Mouse (Mus musculus) thymus, postnatal 10 days (tissue): ENCODE data around the gene Rrnad1.

Experiments used
- DNase-seq, 2 experiments: peaks; one replicate each; pipeline ENCODE4 v3.0.0; 2021; ENCODE audit warnings: low spot score in 2 of 2

Rrnad1 gene

DNA sequence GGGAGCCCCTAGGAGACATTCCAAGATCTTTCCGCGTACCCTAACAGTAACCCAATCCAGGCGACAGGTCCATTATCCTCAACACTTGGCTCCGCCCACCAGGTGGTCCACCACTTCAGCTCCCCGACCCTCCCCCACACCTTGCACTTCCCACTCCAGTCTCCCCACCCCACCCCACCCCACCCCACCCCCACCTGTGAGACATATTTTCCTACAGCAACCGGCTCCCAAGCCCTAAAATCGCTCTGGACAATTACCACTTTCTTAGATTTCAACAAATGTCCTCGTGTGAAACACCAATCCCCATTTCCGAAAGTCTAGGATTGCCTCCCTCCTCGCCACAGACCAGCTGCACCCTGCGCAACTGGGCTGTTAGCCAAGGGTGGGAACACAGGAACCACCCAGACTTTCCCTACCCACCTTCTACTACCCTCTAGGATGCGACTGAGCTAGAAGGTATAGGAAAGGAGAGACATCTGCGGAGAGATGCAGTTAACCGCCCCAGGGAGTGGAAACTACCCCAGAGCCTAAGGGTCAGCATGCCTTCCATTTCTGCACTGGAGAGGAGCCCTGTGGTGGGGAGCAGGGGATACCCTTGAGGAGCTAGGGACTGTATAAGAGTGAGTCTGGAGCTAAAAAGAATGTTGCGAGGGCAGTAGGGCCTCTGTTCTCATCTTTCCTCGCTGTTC, 18.9 kb upstream of the Rrnad1 start:
- no peak for DNase-seq

DNA sequence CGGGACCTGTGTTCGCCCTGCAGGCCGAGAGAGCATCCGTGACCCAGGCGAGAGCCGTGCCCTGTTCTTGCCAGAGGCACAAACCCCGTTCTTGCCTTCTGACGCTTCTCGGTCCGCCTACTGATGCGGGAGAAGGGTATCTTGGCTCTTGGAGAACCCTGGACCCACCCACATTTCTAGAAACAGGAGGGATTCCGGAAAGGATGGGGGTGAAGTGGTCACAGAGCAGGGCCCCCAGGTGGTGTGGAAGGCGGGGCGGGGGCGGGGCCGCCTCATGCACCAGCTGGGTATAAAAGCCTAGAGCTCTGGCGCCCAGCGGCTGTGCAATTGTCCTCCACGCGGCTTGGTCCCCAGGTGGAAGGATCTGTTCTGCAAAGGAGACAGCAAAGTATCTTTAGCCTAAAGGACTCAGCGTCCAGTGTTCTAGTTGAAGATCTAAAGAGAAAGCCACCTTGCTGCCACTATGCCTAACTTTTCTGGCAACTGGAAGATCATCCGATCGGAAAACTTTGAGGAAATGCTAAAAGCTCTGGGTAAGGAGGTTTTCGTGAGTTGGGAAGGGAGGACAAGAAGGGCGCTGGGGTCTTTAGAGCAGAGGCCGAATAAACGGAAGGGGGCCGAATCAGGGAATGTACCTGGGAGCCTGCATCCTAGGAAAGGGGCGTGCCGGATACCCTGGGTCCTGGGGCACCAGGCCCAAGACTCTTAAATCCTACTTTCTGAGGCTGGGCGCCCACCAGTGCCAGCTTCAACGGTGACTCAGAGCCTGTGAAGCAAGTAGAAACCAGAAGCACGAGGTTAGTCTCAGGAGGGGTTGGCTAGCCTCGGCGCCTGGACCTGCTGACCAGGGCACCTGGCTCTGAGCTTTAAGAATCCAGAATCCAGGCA, 18.1 kb upstream of the Rrnad1 start, which contains the start of gene Crabp2:
Gene Crabp2 (plus strand): TSS at position 289 of the 888 bp plus-strand sequence.
- DNase-seq = no peak

DNA sequence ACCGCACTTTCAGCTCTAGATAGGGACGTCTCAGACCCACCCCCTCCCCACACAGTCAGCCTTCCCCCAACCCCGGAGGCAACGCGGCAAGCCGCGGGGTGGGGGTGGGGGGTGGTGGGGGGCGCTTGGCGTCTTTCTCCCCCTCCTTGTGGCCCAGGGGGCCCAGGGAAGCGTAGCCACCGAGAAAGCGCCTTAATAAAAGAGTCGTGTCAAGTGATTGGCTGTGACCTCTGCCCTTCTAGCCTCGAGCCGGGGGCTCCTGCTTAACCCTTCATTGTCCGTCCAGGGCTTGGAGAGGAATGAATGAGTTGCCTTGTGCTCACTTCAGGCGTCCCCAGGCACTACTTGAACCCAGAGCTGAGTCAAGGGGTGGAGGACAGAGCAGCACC, 17.3 kb upstream of the Rrnad1 start:
- DNase-seq = no peak

DNA sequence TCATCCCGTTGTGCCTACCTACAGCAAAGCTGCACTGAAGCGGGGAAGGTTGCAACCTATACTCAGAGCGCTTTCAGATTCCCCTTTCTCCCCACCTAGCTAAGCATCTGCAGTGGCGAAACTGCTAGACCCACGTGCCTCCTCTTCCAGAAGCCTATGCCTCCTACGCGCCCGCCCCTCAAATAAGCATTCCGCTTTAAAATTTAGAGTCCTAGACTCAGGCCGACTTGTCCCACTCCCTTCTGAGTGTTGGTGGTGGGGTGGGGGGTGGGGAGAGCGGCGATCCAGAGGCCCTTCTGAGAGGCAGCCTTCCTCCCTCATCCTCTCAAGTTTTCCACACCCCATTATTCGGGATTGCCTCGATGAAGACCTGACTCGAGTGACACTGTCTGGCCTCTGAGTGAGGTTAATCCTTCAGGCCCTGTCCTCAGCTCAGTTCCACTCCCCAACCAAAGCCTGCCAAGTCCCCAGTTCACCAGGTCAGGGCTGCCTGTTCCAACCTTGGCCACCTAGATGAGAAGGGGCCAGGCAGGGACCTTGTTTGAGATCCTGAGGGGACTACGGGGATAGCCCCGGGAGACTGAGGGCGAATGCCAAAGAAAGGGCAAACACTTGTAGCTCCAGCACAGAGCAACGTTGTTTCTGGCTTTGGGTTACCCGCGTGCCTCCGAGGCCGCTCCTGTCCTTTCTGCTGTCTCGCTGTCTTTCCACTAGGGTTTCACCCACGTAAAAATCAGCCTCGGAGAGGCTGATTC, 16.7 kb upstream of the Rrnad1 start:
- DNase-seq = no peak

DNA sequence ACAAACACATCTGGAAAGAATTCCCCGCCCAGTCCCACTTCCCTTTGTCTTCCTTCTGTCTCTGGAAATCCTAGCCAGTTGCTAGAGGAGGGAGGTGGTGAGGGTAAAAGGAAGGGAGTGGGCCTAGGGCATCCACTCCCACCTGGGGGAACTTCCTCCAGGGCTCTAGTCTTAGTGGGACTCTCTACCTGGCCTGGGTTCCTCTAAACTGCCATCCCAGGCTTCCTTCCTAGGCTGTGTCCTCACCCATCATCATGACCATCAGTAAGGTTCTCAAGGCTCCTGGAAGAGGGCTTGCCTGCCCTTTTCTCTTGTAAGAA, 16.0 kb upstream of the Rrnad1 start:
- no peak for DNase-seq

DNA sequence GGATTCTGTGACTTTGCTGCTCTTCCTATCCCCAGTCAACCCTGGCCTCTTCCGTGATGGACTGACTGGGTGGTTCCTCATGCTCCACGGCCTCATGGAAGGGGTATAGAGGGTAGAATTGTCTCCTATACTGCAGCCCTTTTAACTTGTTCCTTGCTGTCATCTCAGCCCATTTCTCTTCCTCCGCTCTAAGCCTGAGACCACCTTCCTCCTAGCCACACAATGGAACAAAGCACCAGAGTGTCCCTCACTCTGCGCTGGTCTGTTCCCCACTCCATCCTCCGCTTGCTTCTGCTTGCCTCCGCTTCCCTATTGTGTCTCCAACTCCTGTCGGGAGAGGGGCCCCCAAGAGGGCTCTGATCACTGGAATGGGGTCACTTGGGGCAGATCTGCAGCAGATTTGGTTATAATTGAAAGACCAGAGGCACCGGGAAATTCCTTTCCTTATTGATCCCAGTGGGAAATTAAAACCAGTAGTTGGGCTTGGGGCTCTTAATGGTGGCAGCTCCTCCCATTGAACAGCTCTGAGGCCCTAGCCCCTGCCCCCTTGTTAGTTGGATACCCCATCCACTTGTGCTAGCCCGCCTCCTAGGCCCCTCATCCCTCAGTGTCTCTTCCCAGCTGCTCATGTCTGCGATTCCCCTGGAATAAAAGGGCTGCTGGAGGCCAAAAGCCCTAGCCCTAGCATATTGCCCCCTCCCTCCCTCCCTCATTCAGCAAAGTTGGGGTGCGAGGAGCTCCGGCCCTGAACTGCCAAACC, 15.4 kb upstream of the Rrnad1 start:
- DNase-seq = no peak

DNA sequence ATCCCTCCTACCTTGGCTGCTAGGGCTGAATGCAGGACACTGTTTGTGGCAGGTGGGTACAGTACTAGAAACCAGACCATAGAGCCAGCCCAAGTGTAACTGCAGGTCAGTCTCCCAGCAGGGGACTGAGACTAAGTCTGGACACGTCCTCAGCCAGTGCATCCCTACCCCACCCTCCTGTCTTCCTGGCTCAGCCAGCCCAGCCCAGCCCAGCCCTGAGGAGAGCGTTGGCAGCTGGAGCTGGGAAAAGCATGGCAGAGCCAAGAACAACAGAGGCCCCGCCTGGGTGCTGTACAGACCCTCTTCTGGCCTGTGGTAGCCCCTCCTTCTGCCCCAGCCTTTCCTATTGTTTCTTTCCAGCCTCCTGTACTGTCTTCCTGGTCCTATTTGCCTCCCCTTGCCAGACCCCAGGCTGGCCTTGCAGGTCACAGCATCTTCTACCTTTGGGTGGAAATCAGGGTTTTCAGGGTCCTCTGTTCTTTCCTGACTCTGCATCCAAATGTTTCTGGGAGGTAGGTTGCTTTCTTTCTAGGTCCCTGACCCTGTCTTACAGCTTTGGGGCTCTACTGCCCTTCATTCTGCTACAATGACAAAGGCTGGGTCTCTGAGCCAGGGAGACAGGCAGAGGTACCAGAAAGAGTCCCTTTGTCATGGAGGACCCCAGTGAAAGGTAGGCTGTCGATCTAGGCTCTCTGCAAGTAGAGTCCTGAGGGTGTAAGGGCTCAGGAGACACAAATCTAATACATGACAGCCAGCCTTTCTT, 14.5 kb upstream of the Rrnad1 start:
- DNase-seq = no peak

DNA sequence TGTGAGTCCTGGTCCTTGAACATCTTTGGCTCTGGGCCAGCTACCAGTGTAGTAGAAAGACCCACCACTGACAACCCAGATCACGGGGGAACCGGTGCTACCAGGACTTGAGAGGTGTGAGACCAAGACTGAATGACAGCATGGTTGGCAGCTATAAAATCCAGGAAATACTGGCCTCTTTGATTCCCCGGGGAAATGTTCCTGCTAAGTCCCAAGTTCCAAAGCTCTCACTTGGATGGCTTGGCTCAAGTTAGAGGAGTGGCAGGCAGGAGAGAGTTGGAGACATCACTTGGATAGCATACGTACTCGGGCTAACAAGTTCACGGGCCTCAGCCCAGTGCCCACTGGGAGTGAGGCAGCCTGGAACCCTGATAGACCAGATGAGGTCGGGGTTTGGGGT, 13.1 kb upstream of the Rrnad1 start:
- DNase-seq = no peak

DNA sequence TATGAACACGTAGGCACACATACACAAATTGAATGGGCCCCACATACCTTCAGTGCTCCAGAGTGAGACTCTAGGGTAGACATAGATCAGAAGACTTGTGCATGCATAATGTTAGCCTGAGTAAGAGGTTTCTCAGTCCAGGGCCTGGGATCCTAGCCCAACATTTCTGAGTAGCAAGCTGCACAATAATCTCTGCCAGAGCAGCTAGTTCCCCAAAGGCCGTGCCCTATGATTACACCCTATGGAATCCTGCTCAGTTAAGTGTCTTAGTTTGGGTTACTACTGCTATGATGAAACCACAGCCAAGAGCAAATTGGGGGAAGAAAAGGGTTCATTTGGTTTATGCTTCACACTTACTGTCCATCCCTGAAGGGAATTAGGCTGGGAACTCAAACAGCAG, 12.0 kb upstream of the Rrnad1 start:
- no peak for DNase-seq

DNA sequence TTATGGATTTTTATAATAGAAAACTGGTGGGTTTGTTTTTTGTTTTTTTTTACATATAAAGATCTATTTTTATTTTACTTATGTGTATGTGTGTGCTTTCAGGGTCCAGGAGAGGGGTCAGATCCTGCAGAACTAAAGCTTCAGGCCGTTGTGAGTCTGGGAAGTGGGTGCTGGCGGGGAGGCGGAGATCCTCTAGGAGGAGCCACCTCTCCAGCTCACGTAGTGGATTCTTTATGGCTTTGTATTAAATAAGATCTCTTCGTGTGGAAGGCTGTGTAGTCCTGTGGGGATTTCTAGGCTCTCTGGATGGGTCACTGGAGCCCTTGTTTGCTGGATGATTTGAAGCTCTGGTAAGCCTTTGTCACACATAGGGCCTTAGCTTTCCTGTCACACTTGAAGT, 10.1 kb upstream of the Rrnad1 start:
- DNase-seq = no peak

DNA sequence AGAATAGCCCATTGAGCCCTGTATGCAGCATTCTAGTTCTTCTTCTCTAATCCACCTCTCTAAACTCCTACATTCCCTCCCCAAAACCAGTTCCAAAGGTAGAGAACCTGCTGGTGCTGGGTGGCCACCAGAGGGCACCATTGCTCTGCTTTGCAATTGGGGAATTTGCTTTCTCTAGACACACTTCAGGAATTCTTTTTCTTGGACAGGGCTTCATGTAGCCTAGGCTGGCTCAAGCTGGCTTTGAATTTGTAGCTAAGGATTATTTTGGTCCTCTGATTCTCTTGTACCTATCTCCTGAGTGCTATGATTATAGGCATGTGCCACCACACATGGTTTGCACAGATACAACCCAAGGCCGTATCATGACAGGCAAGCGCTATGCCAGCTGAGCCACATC, 5.3 kb upstream of the Rrnad1 start:
- DNase-seq = peak in 1 of 2 experiments; percentile 80

DNA sequence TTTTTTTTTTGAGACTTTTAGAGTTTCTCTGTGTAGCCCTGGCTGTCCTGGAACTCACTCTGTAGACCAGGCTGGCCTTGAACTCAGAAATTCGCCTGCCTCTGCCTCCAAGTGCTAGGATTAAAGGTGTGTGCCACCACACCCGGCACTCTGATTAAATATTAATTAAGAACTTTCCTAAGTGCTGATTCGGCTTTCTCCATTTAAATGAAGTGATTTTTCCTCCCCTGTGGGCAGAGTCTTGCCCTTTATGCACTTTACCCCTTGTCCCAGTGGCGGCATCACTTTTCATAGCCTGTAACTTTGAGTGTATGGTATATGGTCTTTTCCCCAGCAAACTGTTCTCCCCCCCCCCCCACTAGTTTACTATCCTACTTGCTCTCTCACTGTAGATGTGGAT, 4.7 kb upstream of the Rrnad1 start:
- DNase-seq = no peak

DNA sequence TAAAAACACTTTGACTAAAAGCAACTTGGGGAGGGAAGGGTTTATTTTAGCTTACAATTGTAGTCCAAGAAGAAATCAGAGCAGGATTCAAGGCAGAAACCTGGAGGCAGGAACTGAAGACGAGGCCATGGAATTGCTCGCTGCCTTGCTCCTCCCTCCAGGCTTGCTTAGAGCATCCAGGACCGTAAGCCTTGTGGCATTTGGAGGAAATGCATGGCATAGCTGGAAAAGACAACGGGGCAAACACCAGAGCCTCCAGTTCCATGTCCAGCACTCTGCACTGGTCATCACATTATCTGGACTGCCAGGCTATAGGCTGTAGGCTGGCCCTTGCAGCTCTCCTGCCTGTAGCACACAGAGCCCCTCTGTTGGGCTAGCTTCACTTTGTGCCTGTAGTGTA, 4.0 kb upstream of the Rrnad1 start:
- no peak for DNase-seq

DNA sequence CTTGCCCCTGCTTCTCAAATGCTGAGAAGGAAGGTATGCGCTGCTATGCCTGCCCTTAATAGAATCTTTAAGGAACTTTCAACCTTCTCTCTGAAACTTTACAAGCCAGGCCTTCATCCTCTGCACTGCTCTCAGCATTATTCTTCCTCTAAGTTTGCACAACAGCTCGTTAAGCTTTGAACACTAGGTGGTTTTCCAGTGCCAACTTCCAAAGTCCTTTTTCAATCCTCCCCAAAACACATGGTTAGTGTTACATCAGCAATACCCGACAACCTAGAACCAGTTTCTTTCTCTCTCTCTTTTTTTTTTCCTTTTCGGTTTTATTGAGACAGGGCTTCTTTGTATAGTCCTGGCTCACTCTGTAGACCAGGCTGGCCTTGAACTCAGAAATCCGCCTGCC, 3.5 kb upstream of the Rrnad1 start:
- DNase-seq = no peak

DNA sequence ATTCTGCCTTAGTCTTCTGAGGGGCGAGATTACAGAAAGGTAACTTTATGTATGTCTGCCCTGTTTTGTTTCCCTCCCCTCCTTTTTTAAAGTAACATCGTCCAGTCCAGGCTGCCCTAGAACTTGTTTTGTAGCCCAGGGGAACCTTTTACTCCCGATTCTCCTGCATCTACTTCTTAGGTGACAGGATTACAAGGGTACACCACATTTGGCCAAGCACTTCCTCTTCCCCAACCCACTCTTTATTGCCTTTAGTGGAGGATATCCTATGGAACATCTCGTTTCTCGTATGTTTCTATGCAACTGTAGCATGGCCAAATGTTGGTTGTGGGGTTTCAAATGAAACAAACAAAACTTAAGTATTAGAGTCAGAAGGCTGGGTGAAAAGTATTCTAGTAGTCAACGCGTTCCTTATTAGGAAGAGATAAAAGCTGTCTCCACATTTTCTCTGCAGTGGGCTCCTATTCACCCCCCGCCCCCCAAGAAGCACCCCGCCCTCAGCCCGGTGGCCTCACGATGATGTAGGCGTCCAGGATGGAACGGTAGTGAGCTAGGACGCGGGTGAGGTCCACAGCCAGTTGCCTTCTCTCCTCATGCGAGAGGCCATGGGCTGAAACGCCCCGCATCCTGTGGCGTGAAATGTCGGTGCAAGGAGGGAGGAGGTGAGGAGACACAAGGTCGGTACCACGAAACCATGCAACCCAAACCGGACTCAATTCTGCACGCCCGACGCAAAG, 1.0 kb downstream of the Rrnad1 start:
- DNase-seq = no peak

DNA sequence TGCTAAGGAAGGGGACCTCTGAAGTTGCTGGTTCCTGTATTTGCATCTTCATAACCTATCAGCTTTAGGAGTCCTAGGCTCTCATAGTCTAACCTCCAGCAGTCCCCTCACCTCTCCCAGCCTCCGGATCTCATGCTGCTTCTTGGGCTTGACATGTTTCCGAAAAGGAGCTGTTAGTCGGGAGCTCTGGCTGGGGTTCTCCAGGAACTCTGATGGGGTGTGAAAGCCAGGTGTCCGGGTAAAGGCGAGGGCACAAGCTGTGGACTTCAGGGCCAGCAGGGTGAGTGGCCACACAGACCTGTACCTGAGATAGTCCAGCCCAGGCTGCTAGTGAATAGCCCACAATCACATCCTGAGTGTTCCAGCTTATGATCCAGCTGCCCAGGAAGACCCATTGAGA, 3.1 kb downstream of the Rrnad1 start:
- DNase-seq = no peak

DNA sequence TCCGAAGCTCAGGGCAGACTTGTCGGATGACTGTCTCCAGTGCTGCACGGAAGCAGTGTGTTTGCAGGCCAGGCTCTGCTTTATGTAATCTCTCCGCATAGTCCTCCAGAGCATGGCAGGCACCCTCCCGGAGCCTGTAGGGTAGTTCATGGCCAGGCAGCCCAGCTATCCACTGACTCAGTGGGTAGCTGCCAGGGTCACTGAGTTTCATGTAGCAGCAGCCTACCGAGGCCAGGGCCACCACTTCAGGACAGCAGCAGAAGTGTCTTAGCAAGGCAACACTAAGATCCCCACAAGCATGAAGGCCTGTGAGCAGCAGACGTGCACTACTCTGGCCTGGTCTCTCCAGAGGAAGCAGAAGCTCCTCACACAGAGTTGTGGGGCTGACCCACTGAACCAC, 5.5 kb downstream of the Rrnad1 start:
- no peak for DNase-seq

DNA sequence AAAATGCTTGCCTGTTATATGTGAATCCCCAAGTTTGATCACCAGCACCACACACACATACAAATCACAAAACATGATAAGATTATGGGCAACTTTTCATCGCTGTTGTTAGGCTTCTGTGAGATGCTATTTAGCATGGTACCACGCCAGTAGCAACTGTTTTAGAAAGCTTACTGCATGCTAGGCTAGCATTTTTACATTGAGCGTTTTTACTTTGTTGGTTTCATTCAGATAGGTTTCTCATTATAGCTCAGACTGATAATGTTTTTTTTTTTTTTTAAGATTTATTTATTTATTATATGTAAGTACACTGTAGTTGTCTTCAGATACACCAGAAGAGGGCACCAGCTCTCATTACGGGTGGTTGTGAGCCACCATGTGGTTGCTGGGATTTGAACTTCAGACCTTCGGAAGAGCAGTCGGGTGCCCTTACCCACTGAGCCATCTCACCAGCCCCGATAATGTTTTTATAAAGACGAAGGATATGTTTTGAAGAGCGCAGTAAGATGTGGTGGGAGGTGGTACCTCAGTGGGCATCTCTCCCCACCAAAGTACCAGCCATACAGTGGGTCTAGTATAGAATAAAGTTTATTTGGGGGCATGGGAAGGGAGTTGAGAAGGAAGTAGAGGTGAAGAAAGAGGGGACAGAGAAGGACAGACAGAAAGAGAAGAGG, 10.1 kb downstream of the Rrnad1 start:
- DNase-seq = no peak

DNA sequence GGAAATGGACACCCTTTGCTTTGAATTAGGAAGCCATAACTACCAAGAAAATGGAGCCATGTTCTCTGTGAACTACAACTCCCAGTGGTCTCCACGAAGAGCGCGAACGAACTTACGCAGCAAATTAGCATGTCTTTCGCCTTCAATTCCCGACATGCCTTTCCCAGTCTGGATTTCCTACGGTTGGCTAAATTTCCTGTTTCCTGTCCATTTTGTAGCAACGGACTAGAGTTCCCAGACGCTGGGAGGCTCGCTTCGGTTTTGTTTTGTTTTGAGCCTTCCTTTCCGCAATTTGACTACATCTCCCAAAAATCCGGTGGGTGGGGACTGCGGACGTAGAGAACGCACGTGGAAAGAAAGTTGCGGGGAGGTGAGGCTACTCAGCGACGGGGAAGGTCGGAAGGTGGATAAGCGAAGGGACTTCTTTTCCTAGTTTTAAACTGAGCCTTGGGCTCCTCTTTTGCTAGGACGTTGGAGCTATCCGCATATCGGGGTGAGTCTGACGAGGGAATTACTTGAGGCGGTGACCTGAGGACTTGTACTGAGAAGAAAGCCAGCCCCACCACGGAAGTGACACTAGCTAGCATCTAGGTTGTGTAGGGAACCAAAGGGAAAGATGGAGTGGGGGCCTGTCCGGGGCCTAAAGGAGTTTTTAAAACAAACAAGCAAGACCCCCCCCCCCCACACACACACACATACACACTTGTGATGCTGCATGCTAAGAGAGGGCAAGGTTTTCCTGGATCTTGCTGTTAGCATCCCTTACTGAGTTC, 11.0 kb downstream of the Rrnad1 start, which contains the start of gene Mrpl24:
Gene Mrpl24 (plus strand): TSS at position 171 of the 773 bp plus-strand sequence.
- DNase-seq = peak; percentile 37 to 38
